Mouse (Mus musculus) spleen, postnatal 4 days (tissue): ENCODE results near the gene Ifit2.

ENCODE experiments used
- DNase-seq, 2 experiments: peaks; one replicate each; pipeline ENCODE4 v3.0.0; 2022; ENCODE audit warnings: low spot score in 2 of 2

The Ifit2 gene

GRCm38 (mm10) chr19:34550534-34551223 lies at the start of gene Ifit2:
TSS of gene Ifit2 (plus strand) at chr19:34550694.
- DNase-seq, result peak; percentile 65 to 78

GRCm38 (mm10) chr19:34500763-34501162 lies 49.7 kb upstream of the Ifit2 start:
- peak; percentile 76 for DNase-seq

- DNase-seq, result no peak
Observed at GRCm38 (mm10) chr19:34505161-34505721, 45.3 kb upstream of the Ifit2 start.

GRCm38 (mm10) chr19:34510717-34511116 lies 39.8 kb upstream of the Ifit2 start:
- no peak for DNase-seq

GRCm38 (mm10) chr19:34511528-34511927 lies 39.0 kb upstream of the Ifit2 start:
- no peak for DNase-seq

- DNase-seq, result peak in 1 of 2 experiments; percentile 17
Observed at GRCm38 (mm10) chr19:34515681-34516080, 34.8 kb upstream of the Ifit2 start.

GRCm38 (mm10) chr19:34516346-34516745 lies 34.1 kb upstream of the Ifit2 start:
- no peak for DNase-seq

- no peak for DNase-seq
Observed at GRCm38 (mm10) chr19:34517197-34517596, 33.3 kb upstream of the Ifit2 start.

GRCm38 (mm10) chr19:34517812-34518594 lies 32.5 kb upstream of the Ifit2 start:
- no peak for DNase-seq

GRCm38 (mm10) chr19:34518786-34519185 lies 31.7 kb upstream of the Ifit2 start:
- DNase-seq, result no peak

GRCm38 (mm10) chr19:34519646-34520045 lies 30.8 kb upstream of the Ifit2 start:
- no peak for DNase-seq

GRCm38 (mm10) chr19:34520051-34520450 lies 30.4 kb upstream of the Ifit2 start:
- DNase-seq, result no peak

- DNase-seq, result no peak
Observed at GRCm38 (mm10) chr19:34521361-34521760, 29.1 kb upstream of the Ifit2 start.

- DNase-seq, result no peak
Observed at GRCm38 (mm10) chr19:34521978-34522377, 28.5 kb upstream of the Ifit2 start.

- DNase-seq, result no peak
Observed at GRCm38 (mm10) chr19:34523106-34523725, 27.3 kb upstream of the Ifit2 start.

- DNase-seq, result no peak
Observed at GRCm38 (mm10) chr19:34524646-34525045, 25.8 kb upstream of the Ifit2 start.

- DNase-seq, result no peak
Observed at GRCm38 (mm10) chr19:34526321-34526923, 24.1 kb upstream of the Ifit2 start.

- peak; percentile 91 to 92 for DNase-seq
Observed at GRCm38 (mm10) chr19:34526941-34527682, 23.4 kb upstream of the Ifit2 start, which contains the start of gene Lipa. TSS of gene Lipa (minus strand) at chr19:34527474.

- no peak for DNase-seq
Observed at GRCm38 (mm10) chr19:34532061-34532751, 18.3 kb upstream of the Ifit2 start.

- DNase-seq, result no peak
Observed at GRCm38 (mm10) chr19:34539422-34539821, 11.1 kb upstream of the Ifit2 start.
